Comparison of ENCODE assay signal across 7 mouse cellular contexts in the genomic region with DNA sequence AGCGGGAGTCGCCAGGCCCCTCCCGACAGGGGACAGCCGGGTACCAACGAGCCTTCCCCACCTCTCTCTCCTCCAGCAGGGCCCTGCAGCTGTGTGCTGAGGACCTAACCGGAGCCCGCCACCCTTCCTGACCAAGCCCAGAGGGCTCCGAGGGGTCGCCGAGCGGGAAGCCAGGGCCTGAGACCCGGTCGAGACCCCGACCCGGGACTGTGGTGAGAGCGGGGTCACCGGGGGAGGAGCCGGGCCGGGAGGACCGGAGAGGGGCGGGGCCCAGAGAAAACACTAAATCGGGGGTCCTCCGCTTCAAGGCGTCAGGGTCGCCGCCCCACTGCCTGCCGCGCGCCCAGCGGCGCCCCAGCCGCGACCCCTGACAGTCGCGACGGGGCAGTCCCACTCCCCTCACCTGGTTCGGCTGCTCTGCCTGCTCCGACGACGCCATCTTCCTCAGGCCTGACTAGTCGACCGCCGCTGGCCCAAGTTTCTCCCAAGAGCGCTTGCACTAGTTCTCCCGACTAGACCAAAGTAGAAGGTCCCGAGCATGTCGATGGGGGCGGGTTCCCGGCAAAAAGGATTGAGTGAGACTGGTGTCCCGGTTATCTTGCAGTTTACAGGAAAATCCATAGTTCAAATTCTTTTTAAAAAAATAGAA. TPM values are rescaled to one million over a fixed set of nuclear protein-coding genes. Genes with fewer than 3 reads are reported as not detected.
DNase-seq lines count a peak whose midpoint lies in the region; ATAC-seq and TF ChIP-seq lines count a peak whose summit lies in the region.

Gene Pex14, minus strand, starts transcription at position 508 of the 649 bp plus-strand sequence.

- DNase-seq in adrenal gland, postnatal 25 days = peak; percentile 90
- peak; percentile 94 to 96 for DNase-seq in heart, adult 18-20 months
- DNase-seq in kidney, adult 2 months = peak; percentile 95
- peak; percentile 59 to 94 for DNase-seq in spleen, adult 2 months (ENCODE audit: low read depth in 1 of 2, low spot score in 2 of 2)

- H3K9me3 ChIP-seq in embryonic facial prominence, embryonic 12.5 days = no peaks in the 10 kb centered on the region
- H3K9me3 ChIP-seq in limb, embryonic 12.5 days = no peaks in the 10 kb centered on the region
- H3K9me3 ChIP-seq in midbrain, embryonic 15.5 days = no peaks in the 10 kb centered on the region

- H3K27ac ChIP-seq in embryonic facial prominence, embryonic 12.5 days = peak within 1 kb of the TSS; percentile 59; the same call in 1 of the 2 replicates
- peak within 1 kb of the TSS; percentile 64 for H3K27ac ChIP-seq in kidney, adult 2 months (ENCODE audit: insufficient read depth, low read depth, low read length)
- H3K27ac ChIP-seq in limb, embryonic 12.5 days = peak within 1 kb of the TSS; percentile 73; the same call in 1 of the 2 replicates
- H3K27ac ChIP-seq in midbrain, embryonic 15.5 days = peak within 1 kb of the TSS; percentile 70
- H3K27ac ChIP-seq in spleen, adult 2 months (ENCODE audit: insufficient read depth, low read length) = peak within 1 kb of the TSS; percentile 1; the same call in 1 of the 2 replicates

- H3K4me2 ChIP-seq in embryonic facial prominence, embryonic 12.5 days (replicated peaks) = peak within 1 kb of the TSS; percentile 89
- H3K4me2 ChIP-seq in limb, embryonic 12.5 days = peak within 1 kb of the TSS; percentile 91
- H3K4me2 ChIP-seq in midbrain, embryonic 15.5 days = peak within 1 kb of the TSS; percentile 89

- H3K27me3 ChIP-seq in embryonic facial prominence, embryonic 12.5 days = no peaks in the 10 kb centered on the region
- H3K27me3 ChIP-seq in kidney, adult 2 months (replicated peaks; ENCODE audit: control insufficient read depth, insufficient read depth, low read length) = no peaks in the 10 kb centered on the region
- no peaks in the 10 kb centered on the region for H3K27me3 ChIP-seq in limb, embryonic 12.5 days
- no peaks in the 10 kb centered on the region for H3K27me3 ChIP-seq in midbrain, embryonic 15.5 days (replicated peaks)
- no peaks in the 10 kb centered on the region for H3K27me3 ChIP-seq in spleen, adult 2 months (ENCODE audit: control insufficient read depth, insufficient read depth, low read length)

- no peak for TF ChIP-seq CTCF in kidney, adult 2 months (conservative IDR thresholded peaks at IDR 0.05; ENCODE audit: insufficient read depth, insufficient read length, low read depth, low read length)
- no peak for TF ChIP-seq CTCF in spleen, adult 2 months (IDR thresholded peaks at IDR 0.05; ENCODE audit: extremely low read depth, insufficient read depth, insufficient read length, insufficient replicate concordance)

- H3K36me3 ChIP-seq in embryonic facial prominence, embryonic 12.5 days = no peaks in the 10 kb centered on the region
- no peaks in the 10 kb centered on the region for H3K36me3 ChIP-seq in kidney, adult 2 months (ENCODE audit: control insufficient read depth, insufficient read depth, low read length)
- H3K36me3 ChIP-seq in limb, embryonic 12.5 days = no peaks in the 10 kb centered on the region
- no peaks in the 10 kb centered on the region for H3K36me3 ChIP-seq in midbrain, embryonic 15.5 days (replicated peaks)
- no peaks in the 10 kb centered on the region for H3K36me3 ChIP-seq in spleen, adult 2 months (ENCODE audit: control insufficient read depth, insufficient read depth, low read length)

- ATAC-seq in embryonic facial prominence, embryonic 12.5 days (ENCODE audit: insufficient number of reproducible peaks, insufficient read depth, low FRiP score, low TSS enrichment) = peak; percentile 79
- peak; percentile 60 for ATAC-seq in limb, embryonic 12.5 days (ENCODE audit: insufficient number of reproducible peaks, insufficient read depth, low FRiP score, low TSS enrichment, low read depth)
- peak; percentile 82 for ATAC-seq in midbrain, embryonic 15.5 days (replicated peaks)

- under 1% methylated on average over 50 of the region's 50 CpGs for WGBS in embryonic facial prominence, embryonic 12.5 days
- under 1% methylated on average over 49 of the region's 50 CpGs for WGBS in kidney, adult 2 months
- under 1% methylated on average over 50 of the region's 50 CpGs for WGBS in limb, embryonic 12.5 days
- WGBS in midbrain, embryonic 15.5 days = under 1% methylated on average over 50 of the region's 50 CpGs
- under 1% methylated on average over 45 of the region's 50 CpGs for WGBS in spleen, adult 2 months

- H3K4me1 ChIP-seq in embryonic facial prominence, embryonic 12.5 days = peaks cover 10% of the 10 kb centered on the region
- H3K4me1 ChIP-seq in kidney, adult 2 months (ENCODE audit: control insufficient read depth, insufficient read depth, low read length) = peaks cover 8% of the 10 kb centered on the region; the same call in 1 of the 2 replicates
- H3K4me1 ChIP-seq in limb, embryonic 12.5 days (replicated peaks) = peaks cover 13% of the 10 kb centered on the region
- H3K4me1 ChIP-seq in midbrain, embryonic 15.5 days = peaks cover 17% of the 10 kb centered on the region
- peaks cover 5% of the 10 kb centered on the region for H3K4me1 ChIP-seq in spleen, adult 2 months (ENCODE audit: control insufficient read depth, insufficient read depth, insufficient read length)

- H3K4me3 ChIP-seq in embryonic facial prominence, embryonic 12.5 days = peak within 1 kb of the TSS; percentile 92
- H3K4me3 ChIP-seq in kidney, adult 2 months (ENCODE audit: insufficient read depth, low read depth, low read length) = peak within 1 kb of the TSS; percentile 92
- peak within 1 kb of the TSS; percentile 99 for H3K4me3 ChIP-seq in limb, embryonic 12.5 days (replicated peaks)
- H3K4me3 ChIP-seq in midbrain, embryonic 15.5 days = peak within 1 kb of the TSS; percentile 82
- peak within 1 kb of the TSS; percentile 79 for H3K4me3 ChIP-seq in spleen, adult 2 months (ENCODE audit: extremely low read depth, insufficient read depth, insufficient read length)

- TF ChIP-seq POLR2A in kidney, adult 2 months (IDR thresholded peaks at IDR 0.05; ENCODE audit: low read depth, low read length) = peak; percentile 54
- peak; percentile 37; the same call in 1 of the 2 replicates for TF ChIP-seq POLR2A in spleen, adult 2 months (IDR thresholded peaks at IDR 0.05; ENCODE audit: low read depth, low read length)

- peak within 1 kb of the TSS; percentile 86 for H3K9ac ChIP-seq in embryonic facial prominence, embryonic 12.5 days
- peak within 1 kb of the TSS; percentile 95 for H3K9ac ChIP-seq in limb, embryonic 12.5 days (replicated peaks)
- peak within 1 kb of the TSS; percentile 89 for H3K9ac ChIP-seq in midbrain, embryonic 15.5 days

RNA-seq across cellular contexts. Expression of gene Pex14, which starts in this region (rescaled TPM):
- 73.6 and 74.6 TPM in 2 replicates for total RNA-seq in adrenal gland, postnatal 25 days (2021)
- 54.1 and 55.0 TPM in 2 replicates for polyA plus RNA-seq in embryonic facial prominence, embryonic 12.5 days (2016; fragmentation: Nextera tagmentation; extraction: Ambion mirVana)
- 10 to 100 TPM; 21.2 to 22.6 TPM for total RNA-seq in heart, adult 18-20 months (2021)
- polyA plus RNA-seq in kidney, adult 2 months (2012; rRNA removed) = 49.3 and 55.0 TPM in 2 replicates
- 55.2 and 55.9 TPM in 2 replicates for polyA plus RNA-seq in limb, embryonic 12.5 days (2016; fragmentation: Nextera tagmentation; extraction: Ambion mirVana)
- 58.1 and 60.2 TPM in 2 replicates for polyA plus RNA-seq in midbrain, embryonic 15.5 days (2015; fragmentation: Nextera tagmentation; extraction: Ambion mirVana)
- polyA plus RNA-seq in spleen, adult 2 months (2012; rRNA removed) = 17.3 and 22.4 TPM in 2 replicates

Comparison
In these comparisons a context has a peak if more than half of its experiments do, and no peak if none do; other contexts are left out.
1. Peak in every context shown above with its lines: DNase-seq, ATAC-seq, H3K4me3 ChIP-seq and H3K27ac ChIP-seq.
2. H3K27ac ChIP-seq: peak in every context shown above with its lines; median percentile 73 in limb, embryonic 12.5 days; 70 in midbrain, embryonic 15.5 days; 64 in kidney, adult 2 months; 59 in embryonic facial prominence, embryonic 12.5 days; 1 in spleen, adult 2 months.